Mouse (Mus musculus) midbrain, embryonic 15.5 days (tissue): ENCODE results near the gene Lzts2. TPM values are rescaled to one million over a fixed set of nuclear protein-coding genes. Genes with fewer than 3 reads are reported as not detected.

ENCODE experiments used
- ATAC-seq: fragments of 200-750 bp; cut with Nextera tagmentation; replicated peaks from 2 replicates; pipeline ENCODE4 v1.8.0; 2017; ENCODE audit warnings: moderate TSS enrichment
- H3K27ac ChIP-seq: fragments of 300-500 bp; sonication (generic); 2 replicates; pipeline ENCODE4 v1.5.1; 2015; ENCODE audit warnings: mild to moderate bottlenecking, inconsistent platforms
- H3K27me3 ChIP-seq: fragments of 300-500 bp; sonication (generic); replicated peaks from 2 replicates; pipeline ENCODE4 v1.6.1; 2015; ENCODE audit warnings: inconsistent platforms
- H3K36me3 ChIP-seq: fragments of 300-500 bp; sonication (generic); replicated peaks from 2 replicates; pipeline ENCODE4 v1.6.1; 2015; ENCODE audit warnings: inconsistent platforms
- H3K4me1 ChIP-seq: fragments of 300-500 bp; sonication (generic); 2 replicates; pipeline ENCODE4 v1.6.1; 2015; ENCODE audit warnings: inconsistent platforms
- H3K4me2 ChIP-seq: fragments of 300-500 bp; sonication (generic); 2 replicates; pipeline ENCODE4 v1.6.1; 2015; ENCODE audit warnings: inconsistent platforms, mild to moderate bottlenecking, moderate library complexity
- H3K4me3 ChIP-seq: fragments of 300-500 bp; sonication (generic); 2 replicates; pipeline ENCODE4 v1.5.1; 2015; ENCODE audit warnings: mild to moderate bottlenecking, inconsistent platforms
- H3K9ac ChIP-seq: fragments of 300-500 bp; sonication (generic); 2 replicates; pipeline ENCODE4 v1.6.1; 2015; ENCODE audit warnings: mild to moderate bottlenecking, inconsistent platforms
- H3K9me3 ChIP-seq: fragments of 300-500 bp; sonication (generic); 2 replicates; pipeline ENCODE4 v1.6.1; 2016; ENCODE audit warnings: inconsistent platforms
- WGBS: fragments of 180-500 bp; shearing (Covaris S2); methylation state at CpG from one replicate; pipeline ENCODE4 v1.1.7; 2015; ENCODE audit warnings: mixed read lengths; 5-methylcytosine and 5-hydroxymethylcytosine counted together
- polyA plus RNA-seq: library from polyadenylated mRNA; unstranded; fragments of >200 nt; fragmentation: Nextera tagmentation; extraction: Ambion mirVana; gene quantifications from 2 replicates; pipeline ENCODE4 v1.2.1, GENCODE M21; 2015

The Lzts2 gene
- polyA plus RNA-seq, 1 experiment from 2014 or later: 25.2 TPM

DNA sequence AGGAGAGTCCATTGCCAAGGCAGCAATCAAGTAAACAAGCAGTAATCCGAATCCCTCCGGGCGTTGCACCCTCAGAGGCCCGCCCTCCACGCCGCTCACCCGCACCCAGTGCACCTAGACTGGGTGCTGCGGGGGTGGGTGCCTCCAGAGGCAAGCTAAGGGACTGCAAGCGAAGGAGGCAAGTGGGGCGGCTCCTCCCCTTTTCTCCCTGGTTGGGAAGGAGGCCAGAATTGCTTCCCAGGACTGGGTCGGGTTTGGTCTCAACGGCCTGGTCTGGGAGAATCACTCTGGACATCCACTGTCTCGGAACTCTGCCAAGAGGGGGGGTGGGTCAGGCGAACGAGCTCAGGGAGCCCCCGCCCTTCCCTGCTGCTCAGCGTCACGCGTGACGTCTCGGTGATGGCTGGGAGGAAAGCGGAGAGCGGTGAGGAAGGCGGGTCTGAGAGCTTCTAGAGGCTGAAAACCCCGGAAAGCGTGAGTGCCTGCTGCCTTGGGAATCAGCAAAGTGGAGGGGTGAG is 33.3 kb downstream of the Lzts2 start, which contains the start of gene Sfxn3:
Gene Sfxn3, plus strand, starts transcription at position 87 of the 518 bp plus-strand sequence.
- Histone ChIP-seq H3K4me1 (peaks cover 45% of the 10 kb centered on the region), H3K9me3 (no peaks in the 10 kb centered on the region), H3K27ac (peak within 1 kb of the TSS; percentile 94), H3K27me3 (peaks cover 4% of the 10 kb centered on the region; the same call in 1 of the 2 replicates), H3K4me2 (peak within 1 kb of the TSS; percentile 83), H3K36me3 (peaks cover 11% of the 10 kb centered on the region; the same call in 1 of the 2 replicates), H3K4me3 (peak within 1 kb of the TSS; percentile 71), H3K9ac (peak within 1 kb of the TSS; percentile 79)
- WGBS: under 1% methylated on average over 26 of the region's 26 CpGs
- peak; percentile 85 for ATAC-seq

DNA sequence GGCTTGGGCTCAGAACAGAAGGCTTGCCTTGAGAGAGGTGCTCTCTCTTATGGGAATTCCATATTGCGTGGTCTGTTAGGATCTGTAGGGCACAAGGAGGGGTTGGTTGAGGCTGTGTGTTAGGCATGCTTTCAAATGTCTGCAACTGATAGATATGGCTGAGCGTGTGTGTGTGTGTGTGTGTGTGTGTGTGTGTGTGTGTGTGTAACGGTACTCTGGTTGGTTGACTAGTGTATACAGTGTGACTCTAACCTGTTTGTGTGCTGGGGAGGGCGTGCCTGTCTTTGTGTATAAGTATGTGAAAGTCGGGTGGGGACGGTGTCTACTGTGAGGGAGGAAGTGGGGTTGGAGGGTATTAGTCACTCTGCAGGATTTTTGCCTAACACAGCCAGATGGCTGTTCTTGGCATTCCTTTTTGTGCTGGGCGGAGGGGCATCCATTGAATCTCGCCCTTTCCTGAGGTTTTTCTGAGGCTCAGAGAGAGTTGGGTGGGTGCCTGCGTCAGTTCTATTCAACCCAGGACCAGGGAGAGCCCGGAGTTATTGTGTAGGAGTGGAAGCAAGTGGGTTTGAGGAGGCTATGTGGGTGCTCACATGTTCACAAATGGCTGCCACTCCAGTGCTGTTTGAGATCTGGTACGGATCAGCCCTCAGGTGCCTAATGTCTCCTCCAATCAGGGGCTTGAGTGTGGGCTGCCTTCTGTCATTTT is 33.9 kb downstream of the Lzts2 start:
- peaks cover 4% of the 10 kb centered on the region; the same call in 1 of the 2 replicates for H3K27me3 ChIP-seq
- peak; percentile 61 for ATAC-seq
- peak overlapping the region; percentile 79 for H3K9ac ChIP-seq
- peak overlapping the region; percentile 83 for H3K4me2 ChIP-seq
- peaks cover 45% of the 10 kb centered on the region for H3K4me1 ChIP-seq
- H3K4me3 ChIP-seq: peak overlapping the region; percentile 71
- peak overlapping the region; percentile 94 for H3K27ac ChIP-seq
- peaks cover 14% of the 10 kb centered on the region; the same call in 1 of the 2 replicates for H3K36me3 ChIP-seq
- WGBS: 24% methylated on average over 11 of the region's 11 CpGs
- no peaks in the 10 kb centered on the region for H3K9me3 ChIP-seq

DNA sequence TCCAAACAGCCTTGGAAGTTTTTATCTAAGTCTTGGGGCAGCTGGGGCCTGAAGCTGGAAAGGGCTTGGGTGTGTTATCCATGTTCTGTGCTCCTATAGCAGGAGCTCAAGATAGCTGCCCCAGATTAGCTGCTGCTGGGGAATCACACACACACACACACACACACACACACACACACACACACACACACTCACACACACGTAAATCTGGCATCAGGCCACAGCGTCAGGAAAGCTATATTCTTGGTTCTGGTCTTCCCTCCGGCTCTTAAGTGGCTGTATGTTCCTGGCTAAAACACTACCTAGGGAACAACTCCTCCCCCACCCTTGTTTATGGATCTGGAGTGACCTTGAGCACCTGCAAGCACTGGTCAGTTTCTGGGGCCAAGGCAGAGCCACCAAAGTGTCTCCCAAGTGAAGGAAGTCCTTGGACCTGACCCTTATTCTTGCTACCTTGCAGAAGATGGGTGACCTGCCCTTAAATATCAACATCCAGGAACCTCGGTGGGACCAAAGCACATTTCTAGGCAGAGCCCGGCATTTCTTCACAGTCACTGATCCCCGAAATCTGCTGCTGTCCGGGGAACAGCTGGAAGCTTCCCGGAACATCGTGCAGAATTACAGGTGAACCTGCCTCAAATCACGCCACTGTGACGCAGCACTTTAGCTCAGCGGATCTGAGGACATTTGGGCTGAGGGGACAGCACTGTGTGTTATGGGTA is 34.6 kb downstream of the Lzts2 start:
- H3K27ac ChIP-seq: peak overlapping the region; percentile 94
- H3K4me3 ChIP-seq: peak overlapping the region; percentile 71
- no peaks in the 10 kb centered on the region for H3K9me3 ChIP-seq
- peaks cover 4% of the 10 kb centered on the region; the same call in 1 of the 2 replicates for H3K27me3 ChIP-seq
- H3K9ac ChIP-seq: peak overlapping the region; percentile 79
- H3K4me1 ChIP-seq: peaks cover 45% of the 10 kb centered on the region
- peaks cover 14% of the 10 kb centered on the region; the same call in 1 of the 2 replicates for H3K36me3 ChIP-seq
- 81% methylated on average over 12 of the region's 12 CpGs for WGBS
- ATAC-seq: no peak
- peak overlapping the region; percentile 83 for H3K4me2 ChIP-seq

GRCm38 (mm10) chr19:45049523-45049922 is 35.3 kb downstream of the Lzts2 start:
- H3K27me3 ChIP-seq: peaks cover 4% of the 10 kb centered on the region; the same call in 1 of the 2 replicates
- no peak overlapping the region for H3K27ac ChIP-seq
- 0 out of 2 replicates have a peak overlapping the region, but pooled peaks have one; percentile 79 for H3K9ac ChIP-seq
- H3K4me3 ChIP-seq: no peak overlapping the region
- H3K9me3 ChIP-seq: no peaks in the 10 kb centered on the region
- H3K36me3 ChIP-seq: peaks cover 16% of the 10 kb centered on the region; the same call in 1 of the 2 replicates
- 75% methylated on average over 9 of the region's 9 CpGs for WGBS
- peak overlapping the region; percentile 83; the same call in 1 of the 2 replicates for H3K4me2 ChIP-seq
- peaks cover 45% of the 10 kb centered on the region for H3K4me1 ChIP-seq
- no peak for ATAC-seq

GRCm38 (mm10) chr19:45053451-45053850 is 39.2 kb downstream of the Lzts2 start:
- Histone ChIP-seq H3K4me3 (no peak overlapping the region), H3K27ac (no peak overlapping the region), H3K4me2 (no peak overlapping the region), H3K36me3 (peaks cover 17% of the 10 kb centered on the region; the same call in 1 of the 2 replicates), H3K27me3 (no peaks in the 10 kb centered on the region), H3K4me1 (peaks cover 47% of the 10 kb centered on the region), H3K9me3 (no peaks in the 10 kb centered on the region), H3K9ac (no peak overlapping the region)
- ATAC-seq: no peak
- WGBS: 88% methylated on average over 8 of the region's 8 CpGs

- Histone ChIP-seq H3K4me2 (no peak overlapping the region), H3K27me3 (no peaks in the 10 kb centered on the region), H3K4me3 (no peak overlapping the region), H3K36me3 (peaks cover 14% of the 10 kb centered on the region; the same call in 1 of the 2 replicates), H3K9me3 (no peaks in the 10 kb centered on the region), H3K4me1 (peaks cover 37% of the 10 kb centered on the region), H3K9ac (no peak overlapping the region), H3K27ac (no peak overlapping the region)
- WGBS: 87% methylated on average over 6 of the region's 6 CpGs
- ATAC-seq: no peak
These were observed 40.9 kb downstream of the Lzts2 start for GRCm38 (mm10) chr19:45054892-45055690.

GRCm38 (mm10) chr19:45056364-45056763 is 42.1 kb downstream of the Lzts2 start:
- Histone ChIP-seq H3K27me3 (no peaks in the 10 kb centered on the region), H3K4me3 (no peak overlapping the region), H3K9me3 (no peaks in the 10 kb centered on the region), H3K27ac (peak overlapping the region; percentile 41; the same call in 1 of the 2 replicates), H3K4me2 (no peak overlapping the region), H3K4me1 (peaks cover 28% of the 10 kb centered on the region), H3K36me3 (peaks cover 7% of the 10 kb centered on the region; the same call in 1 of the 2 replicates), H3K9ac (no peak overlapping the region)
- 36% methylated on average over 4 of the region's 4 CpGs for WGBS
- no peak for ATAC-seq

GRCm38 (mm10) chr19:45056908-45057698 is 42.9 kb downstream of the Lzts2 start:
- no peaks in the 10 kb centered on the region for H3K27me3 ChIP-seq
- H3K4me3 ChIP-seq: peak overlapping the region; percentile 58; the same call in 1 of the 2 replicates
- WGBS: 87% methylated on average over 7 of the region's 7 CpGs
- no peak for ATAC-seq
- H3K36me3 ChIP-seq: peaks cover 7% of the 10 kb centered on the region; the same call in 1 of the 2 replicates
- H3K9ac ChIP-seq: peak overlapping the region; percentile 57; the same call in 1 of the 2 replicates
- peak overlapping the region; percentile 87 for H3K4me2 ChIP-seq
- H3K27ac ChIP-seq: peak overlapping the region; percentile 94
- peaks cover 28% of the 10 kb centered on the region for H3K4me1 ChIP-seq
- no peaks in the 10 kb centered on the region for H3K9me3 ChIP-seq

GRCm38 (mm10) chr19:45057724-45058112 is 43.5 kb downstream of the Lzts2 start:
- Histone ChIP-seq H3K27me3 (no peaks in the 10 kb centered on the region), H3K36me3 (peaks cover 4% of the 10 kb centered on the region; the same call in 1 of the 2 replicates), H3K27ac (peak overlapping the region; percentile 94), H3K9ac (peak overlapping the region; percentile 57), H3K4me1 (peaks cover 28% of the 10 kb centered on the region), H3K4me2 (peak overlapping the region; percentile 87), H3K4me3 (peak overlapping the region; percentile 58), H3K9me3 (no peaks in the 10 kb centered on the region)
- 44% methylated on average over 7 of the region's 7 CpGs for WGBS
- ATAC-seq: no peak

GRCm38 (mm10) chr19:45058113-45058839 is 44.1 kb downstream of the Lzts2 start:
- under 1% methylated on average over 34 of the region's 34 CpGs for WGBS
- Histone ChIP-seq H3K9me3 (no peaks in the 10 kb centered on the region), H3K27me3 (no peaks in the 10 kb centered on the region), H3K9ac (peak overlapping the region; percentile 74), H3K27ac (peak overlapping the region; percentile 94), H3K4me3 (peak overlapping the region; percentile 58), H3K4me2 (peak overlapping the region; percentile 87), H3K36me3 (peaks cover 3% of the 10 kb centered on the region; the same call in 1 of the 2 replicates), H3K4me1 (peaks cover 28% of the 10 kb centered on the region)
- peak; percentile 93 for ATAC-seq
